Mouse (Mus musculus) megakaryocyte progenitor cell, adult 5-6 weeks (primary cell): ENCODE results near the gene Clk2. TPM values are rescaled to one million over a fixed set of nuclear protein-coding genes. Genes with fewer than 3 reads are reported as not detected.
"Not testable (repeated sequence)": the region's sequence is repeated elsewhere in the genome, so short reads cannot be mapped to it uniquely, and the experiment has no call there.

Source experiments
- ATAC-seq: replicated peaks from 2 replicates; pipeline ENCODE4 v1.8.0; 2016; ENCODE audit warnings: mild to moderate bottlenecking, moderate TSS enrichment, inconsistent platforms; ENCODE audit not compliant: poor library complexity
- total RNA-seq, 2 experiments: library from RNA; stranded (forward) in 1 of 2; stranded (reverse) in 1 of 2; fragments of 157-497, 149-512 nt in 1 of 2; fragments of 200-1000 nt in 1 of 2; gene quantifications; 2 replicates each; pipeline versions ENCODE4 v1.2.3 to v1.2.4; 2015 to 2017

Gene Clk2
- total RNA-seq, 2 experiments from 2014 or later = 53.8 to 69.3 TPM

DNA sequence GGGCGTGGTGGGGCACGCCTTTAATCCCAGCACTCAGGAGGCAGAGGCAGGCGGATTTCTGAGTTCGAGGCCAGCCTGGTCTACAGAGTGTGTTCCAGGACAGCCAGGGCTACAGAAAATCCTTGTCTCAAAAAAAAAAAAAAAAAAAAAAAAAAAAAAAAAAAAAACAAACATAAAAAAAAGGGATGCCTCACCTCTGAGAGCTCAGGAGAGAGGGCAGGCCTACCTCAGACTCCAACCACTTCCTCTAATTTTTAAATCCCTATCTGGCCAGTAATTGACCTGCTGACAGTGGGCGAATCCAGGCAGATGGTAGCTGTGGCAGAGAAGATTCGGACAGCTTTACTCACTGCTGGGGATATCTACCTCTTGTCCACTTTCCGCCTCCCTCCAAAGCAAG lies 51.8 kb downstream of the Clk2 start:
- ATAC-seq = not testable (repeated sequence)

- ATAC-seq = no peak
These were observed 53.7 kb downstream of the Clk2 start for GRCm38 (mm10) chr3:89218271-89218670.

GRCm38 (mm10) chr3:89219546-89219945 lies 55.0 kb downstream of the Clk2 start:
- no peak for ATAC-seq

DNA sequence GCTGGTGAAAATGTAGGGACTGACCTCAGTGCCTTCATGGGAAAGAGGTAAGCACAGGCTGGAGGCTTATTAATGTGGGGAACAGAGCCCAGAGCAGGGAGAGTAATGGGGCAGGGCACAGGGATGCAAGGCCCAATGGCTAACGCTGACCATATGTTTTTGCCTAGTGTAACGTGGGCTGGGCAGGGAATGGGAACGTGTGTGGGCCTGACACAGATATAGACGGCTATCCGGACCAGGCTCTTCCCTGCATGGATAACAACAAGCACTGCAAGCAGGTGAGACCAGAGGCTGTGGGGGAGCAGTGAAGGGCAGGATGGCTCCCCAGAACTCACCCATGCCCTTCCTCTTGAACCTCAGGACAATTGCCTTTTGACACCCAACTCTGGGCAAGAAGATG lies 56.6 kb downstream of the Clk2 start:
- no peak for ATAC-seq

- ATAC-seq = no peak
These were observed 60.2 kb downstream of the Clk2 start for GRCm38 (mm10) chr3:89224796-89225195.

- no peak for ATAC-seq
These were observed 60.8 kb downstream of the Clk2 start for GRCm38 (mm10) chr3:89225321-89225815.

DNA sequence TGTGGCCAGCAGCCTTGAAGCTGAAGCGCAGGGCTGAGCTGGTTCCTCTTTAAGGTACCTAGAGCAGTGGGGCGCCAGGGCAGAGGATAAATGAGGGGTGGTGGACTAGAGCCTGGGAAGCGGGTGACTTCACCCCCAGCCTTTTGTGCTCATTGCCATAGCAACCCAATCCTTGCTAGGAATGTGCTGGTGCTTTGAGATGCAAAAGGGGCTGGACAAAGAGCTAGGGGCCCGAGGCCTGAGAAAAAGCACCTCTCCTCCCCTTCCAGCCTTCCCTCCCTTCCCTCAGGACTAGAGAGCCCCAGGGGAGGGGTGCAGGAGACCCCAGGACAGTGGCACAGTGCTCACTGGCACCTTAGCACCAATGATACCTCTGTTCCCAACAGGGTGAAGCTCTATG lies 61.3 kb downstream of the Clk2 start:
- no peak for ATAC-seq

DNA sequence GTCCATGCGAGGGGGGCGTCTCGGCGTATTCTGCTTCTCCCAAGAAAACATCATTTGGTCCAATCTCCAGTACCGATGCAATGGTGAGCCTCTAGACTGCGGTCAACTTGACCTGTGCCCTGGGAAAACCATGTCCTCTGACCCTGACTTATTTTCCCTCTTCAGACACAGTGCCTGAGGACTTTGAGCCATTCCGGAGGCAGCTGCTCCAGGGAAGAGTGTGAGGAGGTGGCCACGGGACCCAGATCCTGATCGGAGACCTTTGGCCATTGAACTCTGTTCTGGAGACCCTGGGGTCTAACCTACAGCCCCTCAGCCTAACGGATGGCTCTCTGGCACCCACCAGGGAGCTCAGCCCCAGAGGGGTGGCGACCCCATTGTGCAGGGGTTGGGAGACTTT lies 61.8 kb downstream of the Clk2 start:
- ATAC-seq = no peak

Other genes starting within 250 kb of the Clk2 start
- gene Ash1l, start 214.2 kb upstream of the Clk2 start, total RNA-seq (2015) = 29.1 and 39.3 TPM in 2 replicates
- 16.8 and 20.8 TPM in 2 replicates for gene Ash1l, start 214.2 kb upstream of the Clk2 start, total RNA-seq (2017)
- 109 and 126 TPM in 2 replicates for gene Dap3, start 213.6 kb upstream of the Clk2 start, total RNA-seq (2015)
- 62.3 and 87.2 TPM in 2 replicates for gene Dap3, start 213.6 kb upstream of the Clk2 start, total RNA-seq (2017)
- 21.6 and 23.4 TPM in 2 replicates for gene Rusc1, start 71.5 kb upstream of the Clk2 start, total RNA-seq (2015)
- gene Rusc1, start 71.5 kb upstream of the Clk2 start, total RNA-seq (2017) = 16.4 and 18.2 TPM in 2 replicates
- gene Gm43738, start 63.7 kb upstream of the Clk2 start, total RNA-seq (2015) = not detected in 2 replicates
- gene Gm43738, start 63.7 kb upstream of the Clk2 start, total RNA-seq (2017) = not detected in 2 replicates
- 99.4 and 118 TPM in 2 replicates for gene Fdps, start 62.8 kb upstream of the Clk2 start, total RNA-seq (2015)
- gene Fdps, start 62.8 kb upstream of the Clk2 start, total RNA-seq (2017) = 238 and 251 TPM in 2 replicates
- 8.0 and 12.1 TPM in 2 replicates for gene Pklr, start 28.7 kb upstream of the Clk2 start, total RNA-seq (2015)
- 9.6 and 16.7 TPM in 2 replicates for gene Pklr, start 28.7 kb upstream of the Clk2 start, total RNA-seq (2017)
- gene Hcn3, start 4.6 kb upstream of the Clk2 start, total RNA-seq (2015) = 0.24 and 0.42 TPM in 2 replicates
- 0.27 and 0.67 TPM in 2 replicates for gene Hcn3, start 4.6 kb upstream of the Clk2 start, total RNA-seq (2017)
- gene Scamp3, start 12.7 kb downstream of the Clk2 start, total RNA-seq (2015) = 92.5 and 93.9 TPM in 2 replicates
- gene Scamp3, start 12.7 kb downstream of the Clk2 start, total RNA-seq (2017) = 33.4 and 37.2 TPM in 2 replicates
- gene Fam189b, start 18.3 kb downstream of the Clk2 start, total RNA-seq (2015) = 14.3 and 18.0 TPM in 2 replicates
- 2.3 and 5.2 TPM in 2 replicates for gene Fam189b, start 18.3 kb downstream of the Clk2 start, total RNA-seq (2017)
- gene Gba, start 38.1 kb downstream of the Clk2 start, total RNA-seq (2015) = 52.8 and 60.0 TPM in 2 replicates
- gene Gba, start 38.1 kb downstream of the Clk2 start, total RNA-seq (2017) = 51.4 and 55.8 TPM in 2 replicates
- gene Thbs3, start 50.4 kb downstream of the Clk2 start, total RNA-seq (2015) = not detected in 2 replicates
- gene Thbs3, start 50.4 kb downstream of the Clk2 start, total RNA-seq (2017) = 0.42 TPM in 1 of 2 replicates, not detected in the other
- 70.4 and 95.6 TPM in 2 replicates for gene Mtx1, start 62.3 kb downstream of the Clk2 start, total RNA-seq (2015)
- gene Mtx1, start 62.3 kb downstream of the Clk2 start, total RNA-seq (2017) = 66.1 and 95.2 TPM in 2 replicates
- 0.44 TPM in 1 of 2 replicates, not detected in the other for gene Muc1, start 64.3 kb downstream of the Clk2 start, total RNA-seq (2015)
- gene Muc1, start 64.3 kb downstream of the Clk2 start, total RNA-seq (2017) = not detected in 2 replicates
- gene Krtcap2, start 81.2 kb downstream of the Clk2 start, total RNA-seq (2015) = 284 and 290 TPM in 2 replicates
- 294 and 304 TPM in 2 replicates for gene Krtcap2, start 81.2 kb downstream of the Clk2 start, total RNA-seq (2017)
- 1.2 and 1.5 TPM in 2 replicates for gene Trim46, start 81.5 kb downstream of the Clk2 start, total RNA-seq (2015)
- 0.12 and 0.91 TPM in 2 replicates for gene Trim46, start 81.5 kb downstream of the Clk2 start, total RNA-seq (2017)
- gene Dpm3, start 94.6 kb downstream of the Clk2 start, total RNA-seq (2015) = 84.4 and 101 TPM in 2 replicates
- 80.4 and 135 TPM in 2 replicates for gene Dpm3, start 94.6 kb downstream of the Clk2 start, total RNA-seq (2017)
- gene Slc50a1, start 105.8 kb downstream of the Clk2 start, total RNA-seq (2015) = 70.1 and 72.0 TPM in 2 replicates
- 49.4 and 65.0 TPM in 2 replicates for gene Slc50a1, start 105.8 kb downstream of the Clk2 start, total RNA-seq (2017)
- gene Efna1, start 116.3 kb downstream of the Clk2 start, total RNA-seq (2015) = 0.62 TPM in 1 of 2 replicates, not detected in the other
- gene Efna1, start 116.3 kb downstream of the Clk2 start, total RNA-seq (2017) = 0.17 TPM in 1 of 2 replicates, not detected in the other
- not detected in 2 replicates for gene Efna3, start 158.2 kb downstream of the Clk2 start, total RNA-seq (2015)
- not detected in 2 replicates for gene Efna3, start 158.2 kb downstream of the Clk2 start, total RNA-seq (2017)
- 0.17 and 0.64 TPM in 2 replicates for gene Efna4, start 173.2 kb downstream of the Clk2 start, total RNA-seq (2015)
- 0.27 TPM in 1 of 2 replicates, not detected in the other for gene Efna4, start 173.2 kb downstream of the Clk2 start, total RNA-seq (2017)
- 35.8 and 53.0 TPM in 2 replicates for gene Adam15, start 185.2 kb downstream of the Clk2 start, total RNA-seq (2015)
- gene Adam15, start 185.2 kb downstream of the Clk2 start, total RNA-seq (2017) = 38.7 and 49.8 TPM in 2 replicates
- gene Dcst2, start 197.2 kb downstream of the Clk2 start, total RNA-seq (2015) = not detected in 2 replicates
- not detected in 2 replicates for gene Dcst2, start 197.2 kb downstream of the Clk2 start, total RNA-seq (2017)
- not detected in 2 replicates for gene Dcst1, start 200.5 kb downstream of the Clk2 start, total RNA-seq (2015)
- gene Dcst1, start 200.5 kb downstream of the Clk2 start, total RNA-seq (2017) = not detected in 2 replicates
- gene Zbtb7b, start 230.0 kb downstream of the Clk2 start, total RNA-seq (2015) = 3.8 and 5.7 TPM in 2 replicates
- 9.1 and 17.4 TPM in 2 replicates for gene Zbtb7b, start 230.0 kb downstream of the Clk2 start, total RNA-seq (2017)
- 1.5 and 2.7 TPM in 2 replicates for gene Lenep, start 238.0 kb downstream of the Clk2 start, total RNA-seq (2015)
- gene Lenep, start 238.0 kb downstream of the Clk2 start, total RNA-seq (2017) = 0.21 and 2.6 TPM in 2 replicates
- gene Flad1, start 247.1 kb downstream of the Clk2 start, total RNA-seq (2015) = 9.4 and 11.3 TPM in 2 replicates
- gene Flad1, start 247.1 kb downstream of the Clk2 start, total RNA-seq (2017) = 12.5 and 18.7 TPM in 2 replicates